Mouse (Mus musculus) heart, postnatal 10 days (tissue): ENCODE measurements around the gene Slc38a11. TPM values are rescaled to one million over a fixed set of nuclear protein-coding genes. Genes with fewer than 3 reads are reported as not detected.

Experiments used
- DNase-seq, 2 experiments: peaks; one replicate each; pipeline ENCODE4 v3.0.0; 2021
- intact Hi-C: fragments of 180-260 bp; cut with DNase I; formaldehyde crosslinking; loops from one replicate; pipeline ENCODE4 v1.15.1; 2025
- total RNA-seq, 2 experiments: library from RNA; stranded (reverse); gene quantifications; 2 replicates each; pipeline ENCODE4 v1.2.3; 2021

Slc38a11 gene
- 1 to 10 TPM; 1.5 to 2.4 TPM for total RNA-seq

GRCm38 (mm10) chr2:65363828-65364497 lies at the start of gene Slc38a11:
Slc38a11 (minus strand) TSS chr2:65364034.
- intact Hi-C loops = no loop called here
- no peak for DNase-seq

DNA sequence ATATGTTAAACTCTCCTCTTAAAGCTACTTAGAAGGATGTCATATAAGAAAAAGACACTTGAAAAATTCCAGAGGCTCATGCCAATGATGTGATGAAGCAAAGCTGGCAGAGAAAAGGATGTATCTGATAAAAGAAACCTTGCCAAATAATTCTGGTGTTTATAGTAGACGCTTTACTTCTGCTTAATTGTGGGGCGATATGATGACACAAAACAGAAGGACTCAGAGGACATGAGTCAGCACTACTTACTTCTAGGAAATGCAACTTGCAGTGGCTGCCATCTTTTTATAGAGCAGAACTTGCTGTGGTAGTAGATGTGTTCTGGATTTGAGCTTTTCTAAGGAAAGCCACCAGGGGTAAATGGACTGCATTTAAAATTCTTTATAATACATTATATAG lies 43.3 kb upstream of the Slc38a11 start:
- intact Hi-C loops = no loop called here
- DNase-seq = no peak

DNA sequence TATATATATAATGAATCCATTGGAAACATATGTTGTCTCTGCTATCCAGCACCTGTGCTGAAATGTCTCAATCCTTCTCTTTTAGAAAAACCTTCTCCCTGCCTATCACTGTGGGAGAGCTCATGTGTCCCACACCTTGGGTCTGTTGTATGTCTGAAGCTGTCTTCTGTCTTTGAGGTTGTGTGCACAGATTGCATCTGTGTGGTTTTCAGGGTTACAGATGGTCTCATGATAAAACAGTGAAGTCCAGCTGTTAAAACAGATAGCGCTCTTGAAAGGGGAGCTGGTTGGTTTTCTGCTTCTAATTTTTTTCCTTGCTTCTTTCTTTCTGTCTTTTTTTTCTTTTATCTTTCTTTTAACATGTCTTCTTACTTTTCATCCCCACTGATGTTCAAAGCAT lies 41.6 kb upstream of the Slc38a11 start:
- intact Hi-C loops = no loop called here

DNA sequence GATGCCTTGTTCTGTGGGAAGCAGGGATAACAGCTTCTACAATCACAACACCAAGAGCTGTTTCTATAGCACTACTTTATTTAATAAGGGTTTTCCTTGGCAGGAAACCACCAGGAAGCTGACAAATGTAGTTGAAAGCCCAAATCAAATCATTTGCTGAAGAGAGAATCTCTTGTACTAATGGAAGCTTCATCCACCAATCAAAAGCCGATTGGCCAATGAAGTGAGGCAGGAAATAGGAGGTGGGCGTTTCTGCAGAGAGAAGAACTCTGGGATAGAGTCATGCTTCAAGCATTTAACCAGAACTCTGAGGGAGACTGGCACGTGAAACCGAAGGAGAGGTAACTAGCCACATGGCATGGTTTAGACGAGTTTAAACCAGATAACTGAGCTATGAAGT lies 38.2 kb upstream of the Slc38a11 start:
- intact Hi-C loops = no loop called here
- no peak for DNase-seq

More for the DNA sequence above, 41.6 kb upstream of the Slc38a11 start:
- no peak for DNase-seq

GRCm38 (mm10) chr2:65399938-65400337 lies 36.1 kb upstream of the Slc38a11 start:
- intact Hi-C loops = loop anchor here (5.0 kb wide), 1 partner anchor 1007 kb away; no protein-coding TSS in a partner anchor
- no peak for DNase-seq

DNA sequence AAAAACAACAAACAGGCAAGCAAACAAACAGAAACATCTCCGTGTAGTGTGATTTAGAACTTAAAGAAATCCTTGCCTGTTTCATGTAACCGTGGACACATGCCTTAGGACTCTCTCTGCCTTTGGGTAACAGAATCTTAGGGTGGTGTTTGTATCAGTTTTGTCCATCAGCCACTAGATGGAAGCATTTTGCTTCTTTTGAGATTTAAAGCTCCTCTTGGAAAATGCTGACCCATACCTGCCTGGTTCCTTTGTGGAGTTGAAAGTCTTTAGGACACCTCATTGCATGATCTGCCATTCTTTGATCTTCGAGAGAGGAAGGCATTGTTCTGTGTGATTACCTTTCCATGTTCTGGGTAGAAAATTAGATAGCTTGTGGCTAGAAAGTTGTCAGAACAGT lies 32.3 kb upstream of the Slc38a11 start:
- intact Hi-C loops = loop anchor here (1.0 to 5.0 kb wide), 3 partner anchors 171 to 1011 kb away; partner anchors contain the start of gene Scn3a

GRCm38 (mm10) chr2:65393061-65393460 lies 29.2 kb upstream of the Slc38a11 start:
- intact Hi-C loops = no loop called here
- no peak for DNase-seq

More for the DNA sequence above, 32.3 kb upstream of the Slc38a11 start:
- peak in 1 of 2 experiments; percentile 27 for DNase-seq

DNA sequence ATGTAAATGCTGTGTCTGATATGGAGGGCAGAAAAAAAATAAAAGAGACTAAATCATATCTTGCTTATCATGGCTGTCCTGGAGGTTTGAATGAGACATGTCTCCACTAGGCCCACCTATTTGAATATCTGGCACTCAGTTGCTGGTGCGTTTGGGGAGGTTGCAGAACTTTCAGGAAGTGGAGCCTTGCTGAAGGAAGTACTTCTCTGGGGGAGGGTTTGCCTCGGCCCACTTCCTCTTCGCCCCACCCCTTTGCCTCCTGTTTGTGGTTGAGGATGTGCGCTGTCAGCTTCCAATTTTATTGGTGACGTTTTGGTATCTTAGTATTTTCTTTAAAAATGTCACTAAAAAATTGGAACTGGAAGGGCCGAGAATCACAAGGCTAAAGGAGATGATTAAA lies 27.5 kb upstream of the Slc38a11 start:
- DNase-seq = no peak
- intact Hi-C loops = no loop called here

GRCm38 (mm10) chr2:65384815-65385214 lies 21.0 kb upstream of the Slc38a11 start:
- no peak for DNase-seq
- intact Hi-C loops = no loop called here

DNA sequence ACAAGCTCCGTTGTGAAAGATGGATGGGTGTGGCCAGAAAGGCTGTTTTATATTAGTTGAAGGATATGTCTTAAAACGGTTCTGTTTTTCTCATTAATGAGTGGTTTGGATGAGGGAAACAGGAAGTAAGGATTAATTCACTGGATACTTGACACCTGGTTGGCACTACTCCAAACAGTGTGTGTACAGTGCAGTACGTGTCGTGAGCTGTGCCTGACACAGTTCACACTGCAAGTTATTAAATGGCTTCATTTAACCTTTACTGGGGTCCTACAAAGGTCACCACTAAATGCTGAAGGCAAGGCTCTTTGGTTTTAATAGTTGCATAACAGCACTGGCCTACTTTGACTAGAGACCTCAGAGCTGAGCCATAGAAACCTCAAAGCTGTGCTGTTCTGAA lies 18.7 kb upstream of the Slc38a11 start:
- no peak for DNase-seq
- intact Hi-C loops = no loop called here

GRCm38 (mm10) chr2:65378425-65378824 lies 14.6 kb upstream of the Slc38a11 start:
- peak; percentile 41 to 47 for DNase-seq
- intact Hi-C loops = no loop called here

DNA sequence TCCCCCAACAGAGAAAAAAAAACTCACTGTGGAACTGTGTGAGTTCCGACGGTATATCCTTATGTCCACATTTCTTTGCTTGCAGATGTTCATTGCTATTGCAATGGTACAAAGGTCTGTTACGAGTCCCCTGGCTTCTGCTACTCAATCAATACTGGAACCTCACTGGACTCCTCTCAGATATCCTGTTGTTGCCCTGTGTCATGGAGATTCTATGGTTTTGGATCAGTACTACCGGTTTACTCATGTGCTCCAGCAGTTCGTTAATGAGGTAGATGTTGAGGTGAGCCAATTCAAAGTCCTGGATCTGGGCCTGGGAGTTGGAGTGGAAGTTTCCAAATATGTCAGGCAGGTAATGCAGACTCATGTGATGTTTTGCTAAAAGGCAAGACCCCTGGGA lies 10.6 kb upstream of the Slc38a11 start:
- intact Hi-C loops = no loop called here
- DNase-seq = no peak

- intact Hi-C loops = no loop called here
These were observed 9.2 kb upstream of the Slc38a11 start for GRCm38 (mm10) chr2:65373076-65373475.

DNA sequence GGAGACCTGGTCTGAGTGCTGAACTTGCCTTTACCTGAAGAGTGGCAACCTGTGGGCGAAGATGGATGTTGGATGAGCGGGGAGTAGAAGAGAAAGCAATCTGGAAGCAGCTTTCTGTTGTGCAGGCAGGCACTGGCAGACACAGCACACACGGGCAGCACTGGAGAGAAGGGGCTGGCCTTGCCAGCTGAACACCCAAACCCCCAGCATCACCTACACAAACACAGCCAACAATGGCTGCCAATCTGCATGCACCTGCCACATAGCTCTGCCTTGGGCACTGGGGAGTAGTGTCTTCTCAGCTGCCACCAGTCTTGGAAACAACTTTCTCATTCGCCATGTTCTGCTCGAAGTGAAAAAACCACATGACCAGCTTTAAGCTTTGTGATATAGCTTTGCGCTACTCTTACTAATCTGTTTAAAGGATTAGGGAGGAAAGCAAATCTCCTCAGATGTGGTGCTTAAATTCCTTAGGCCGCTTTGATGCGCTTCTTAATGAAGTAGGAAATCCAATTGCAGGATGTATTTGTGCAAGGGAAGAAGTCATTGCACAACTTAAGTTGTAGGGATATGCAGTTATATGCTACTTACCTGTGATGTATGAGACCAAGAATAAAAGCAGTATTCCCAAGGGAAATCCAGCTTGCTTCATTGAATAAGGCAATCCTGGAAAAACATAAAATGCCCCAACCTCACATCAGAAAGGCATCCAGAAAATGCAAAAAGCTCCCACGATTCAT lies 2.9 kb downstream of the Slc38a11 start:
- intact Hi-C loops = no loop called here
- DNase-seq = no peak

More at GRCm38 (mm10) chr2:65373076-65373475, 9.2 kb upstream of the Slc38a11 start:
- no peak for DNase-seq

DNA sequence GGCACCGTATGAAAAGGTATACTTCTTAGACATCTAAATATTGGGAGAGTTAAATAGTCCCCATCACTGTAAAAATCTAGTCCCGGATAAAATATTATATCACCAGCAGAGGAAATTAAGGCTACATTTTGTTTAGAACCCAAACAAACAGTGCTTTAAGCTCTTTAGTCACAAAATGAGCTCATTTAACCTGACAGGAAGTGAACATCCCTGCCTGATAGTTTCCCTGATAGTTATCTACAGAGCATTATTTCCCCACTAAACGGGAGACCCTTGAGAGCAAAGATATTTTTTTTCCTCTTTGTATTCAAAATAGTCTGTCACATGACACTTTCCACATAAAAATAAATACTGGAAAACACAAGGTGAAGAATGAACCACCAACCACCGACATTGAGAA lies 16.5 kb downstream of the Slc38a11 start:
- intact Hi-C loops = no loop called here
- DNase-seq = no peak

- intact Hi-C loops = no loop called here
- DNase-seq = no peak
These were observed 16.9 kb downstream of the Slc38a11 start for GRCm38 (mm10) chr2:65346915-65347314.

DNA sequence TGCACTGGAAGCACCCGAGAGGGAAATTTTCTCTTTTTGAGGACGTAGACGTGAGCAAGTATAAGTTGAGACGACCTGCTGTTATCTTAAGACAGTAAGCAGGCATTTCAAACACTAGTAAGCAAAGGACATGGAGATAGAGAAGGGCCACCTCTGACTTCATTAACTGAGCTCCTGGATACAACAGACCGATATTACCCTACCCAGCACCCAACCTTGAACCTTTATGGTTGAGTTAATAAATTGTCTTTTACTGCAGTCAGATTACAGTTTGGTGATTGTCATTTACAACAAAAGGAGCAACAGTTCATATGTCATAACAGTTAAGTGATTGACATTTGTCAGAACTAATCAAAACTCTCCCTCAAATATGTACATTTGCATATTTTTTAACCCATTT lies 17.8 kb downstream of the Slc38a11 start:
- intact Hi-C loops = no loop called here

DNA sequence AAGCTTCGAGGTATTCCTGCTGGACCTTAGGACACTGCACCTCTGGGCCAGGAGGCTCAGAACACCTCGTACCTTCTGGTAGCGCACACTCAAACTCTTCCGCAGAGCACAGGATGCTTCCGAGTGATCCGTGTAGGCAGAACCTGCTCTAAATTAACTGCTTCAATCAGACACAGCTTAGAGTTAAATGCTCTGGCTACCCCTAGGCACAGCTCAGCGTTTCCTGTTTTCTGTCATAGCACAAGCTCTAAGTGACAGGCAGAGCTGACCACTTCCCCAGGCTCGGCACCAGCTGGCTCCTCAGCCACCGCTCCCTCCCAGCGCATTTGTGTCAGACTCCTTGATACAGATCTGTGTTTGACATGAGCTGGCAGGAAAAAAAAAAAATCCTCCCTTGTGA lies 21.8 kb downstream of the Slc38a11 start:
- peak in 1 of 2 experiments; percentile 30 for DNase-seq
- intact Hi-C loops = no loop called here

More for the DNA sequence above, 17.8 kb downstream of the Slc38a11 start:
- no peak for DNase-seq

GRCm38 (mm10) chr2:65340839-65341238 lies 23.0 kb downstream of the Slc38a11 start:
- no peak for DNase-seq
- intact Hi-C loops = no loop called here

GRCm38 (mm10) chr2:65337378-65338140 lies 26.3 kb downstream of the Slc38a11 start:
- intact Hi-C loops = loop anchor here (1.0 to 5.0 kb wide), 4 partner anchors 99 to 370 kb away; partner anchors contain the start of gene Cobll1
- peak; percentile 67 to 76 for DNase-seq

GRCm38 (mm10) chr2:65336608-65337007 lies 27.2 kb downstream of the Slc38a11 start:
- intact Hi-C loops = loop anchor here (1.0 to 5.0 kb wide), 3 partner anchors 98 to 369 kb away; partner anchors contain the start of gene Cobll1
- DNase-seq = no peak
